Mouse (Mus musculus) frontal cortex, adult (tissue): ENCODE measurements at regions not wholly inside any gene's neighbourhood (a gene's known extent, or its start where the extent isn't known, plus 50 kb on each side); places are given as distances from the start of the nearest gene placed in this dataset.

Source experiments
- ATAC-seq: cut with Nextera tagmentation; 2 replicates; pipeline ENCODE4 v1.9.2; 2017; ENCODE audit warnings: mild to moderate bottlenecking, moderate library complexity, mixed read lengths; ENCODE audit not compliant: low TSS enrichment

GRCm38 (mm10) chr14:58687814-58688213, 454.9 kb downstream of the 1700129C05Rik start:
- no peak for ATAC-seq

GRCm38 (mm10) chr14:58678781-58679180, 463.9 kb downstream of the 1700129C05Rik start:
- no peak for ATAC-seq

- peak; percentile 41 for ATAC-seq
These were observed 464.5 kb downstream of the 1700129C05Rik start for GRCm38 (mm10) chr14:58678126-58678656.

- no peak for ATAC-seq
These were observed 467.5 kb downstream of the 1700129C05Rik start for GRCm38 (mm10) chr14:58675146-58675545.

GRCm38 (mm10) chr14:58663946-58664345, 478.7 kb downstream of the 1700129C05Rik start:
- no peak for ATAC-seq

- ATAC-seq = no peak
These were observed 480.1 kb downstream of the 1700129C05Rik start for GRCm38 (mm10) chr14:58662601-58663000.

GRCm38 (mm10) chr14:58661416-58661815, 481.3 kb downstream of the 1700129C05Rik start:
- ATAC-seq = no peak

- no peak for ATAC-seq
These were observed 485.4 kb downstream of the 1700129C05Rik start for GRCm38 (mm10) chr14:58657263-58657662.

- ATAC-seq = no peak
These were observed 485.8 kb downstream of the 1700129C05Rik start for GRCm38 (mm10) chr14:58656935-58657238.

GRCm38 (mm10) chr14:58656212-58656934, 486.3 kb downstream of the 1700129C05Rik start:
- ATAC-seq = no peak

- no peak for ATAC-seq
These were observed 489.7 kb downstream of the 1700129C05Rik start for GRCm38 (mm10) chr14:58653026-58653425.

GRCm38 (mm10) chr14:58652004-58652403, 490.7 kb downstream of the 1700129C05Rik start:
- ATAC-seq = no peak

- no peak for ATAC-seq
These were observed 491.5 kb downstream of the 1700129C05Rik start for GRCm38 (mm10) chr14:58651210-58651609.

GRCm38 (mm10) chr14:58638337-58638696, 504.4 kb downstream of the 1700129C05Rik start:
- no peak for ATAC-seq

- ATAC-seq = no peak
These were observed 505.0 kb downstream of the 1700129C05Rik start for GRCm38 (mm10) chr14:58637405-58638336.

- ATAC-seq = no peak
These were observed 511.5 kb downstream of the 1700129C05Rik start for GRCm38 (mm10) chr14:58631221-58631620.

- no peak for ATAC-seq
These were observed 514.4 kb downstream of the 1700129C05Rik start for GRCm38 (mm10) chr14:58628266-58628665.

- ATAC-seq = no peak
These were observed 516.0 kb downstream of the 1700129C05Rik start for GRCm38 (mm10) chr14:58626506-58627256.

- ATAC-seq = no peak
These were observed 522.5 kb downstream of the 1700129C05Rik start for GRCm38 (mm10) chr14:58620186-58620585.

GRCm38 (mm10) chr14:58617656-58618055, 525.0 kb downstream of the 1700129C05Rik start:
- ATAC-seq = peak; percentile 78

- ATAC-seq = no peak
These were observed 534.5 kb downstream of the 1700129C05Rik start for GRCm38 (mm10) chr14:58608216-58608615.

- ATAC-seq = no peak
These were observed 535.0 kb downstream of the 1700129C05Rik start for GRCm38 (mm10) chr14:58607734-58608133.
